Mouse (Mus musculus) limb, embryonic 10.5 days (tissue): ENCODE results near the gene Il2rb. TPM values are rescaled to one million over a fixed set of nuclear protein-coding genes. Genes with fewer than 3 reads are reported as not detected.

ENCODE experiments used
- DNase-seq: peaks from one replicate; pipeline ENCODE4 v3.0.0-alpha.2; 2017; ENCODE audit warnings: low spot score
- H3K27ac ChIP-seq: fragments of 300-500 bp; sonication (generic); 2 replicates; pipeline ENCODE4 v1.5.1; 2016; ENCODE audit warnings: mild to moderate bottlenecking
- H3K27me3 ChIP-seq: fragments of 300-500 bp; sonication (generic); 2 replicates; pipeline ENCODE4 v1.6.1; 2016; ENCODE audit warnings: low read depth, mild to moderate bottlenecking; ENCODE audit not compliant: poor library complexity, severe bottlenecking
- H3K36me3 ChIP-seq: fragments of 300-500 bp; sonication (generic); 2 replicates; pipeline ENCODE4 v1.6.1; 2016; ENCODE audit warnings: mild to moderate bottlenecking, moderate library complexity
- H3K4me1 ChIP-seq: fragments of 300-500 bp; sonication (generic); 2 replicates; pipeline ENCODE4 v1.6.1; 2016
- H3K4me3 ChIP-seq: fragments of 300-500 bp; sonication (generic); 2 replicates; pipeline ENCODE4 v1.5.1; 2016; ENCODE audit warnings: mild to moderate bottlenecking, moderate library complexity
- H3K9me3 ChIP-seq: fragments of 300-500 bp; sonication (generic); replicated peaks from 2 replicates; pipeline ENCODE4 v1.6.1; 2016; ENCODE audit warnings: mild to moderate bottlenecking
- WGBS: fragments of 180-500 bp; shearing (Covaris S2); methylation state at CpG from one replicate; pipeline ENCODE4 v1.1.7; 2016; 5-methylcytosine and 5-hydroxymethylcytosine counted together
- polyA plus RNA-seq: library from polyadenylated mRNA; unstranded; fragments of >200 nt; fragmentation: Nextera tagmentation; extraction: Ambion mirVana; gene quantifications from 2 replicates; pipeline ENCODE4 v1.2.1, GENCODE M21; 2016

Il2rb gene
- polyA plus RNA-seq, 1 experiment from 2014 or later: not detected

GRCm38 (mm10) chr15:78489248-78489647 lies 5.8 kb downstream of the Il2rb start:
- DNase-seq: no peak
- 90% methylated on average over 3 of the region's 3 CpGs for WGBS
- peaks cover 8% of the 10 kb centered on the region for H3K4me1 ChIP-seq

GRCm38 (mm10) chr15:78487066-78487465 lies 8.0 kb downstream of the Il2rb start:
- no peak overlapping the region for H3K4me3 ChIP-seq
- peaks cover 8% of the 10 kb centered on the region for H3K4me1 ChIP-seq
- H3K27me3 ChIP-seq: no peaks in the 10 kb centered on the region
- no peaks in the 10 kb centered on the region for H3K36me3 ChIP-seq
- DNase-seq: no peak
- H3K9me3 ChIP-seq: no peaks in the 10 kb centered on the region
- WGBS: 78% methylated on average over 4 of the region's 4 CpGs
- H3K27ac ChIP-seq: no peak overlapping the region

More at GRCm38 (mm10) chr15:78489248-78489647, 5.8 kb downstream of the Il2rb start:
- Histone ChIP-seq H3K36me3 (no peaks in the 10 kb centered on the region), H3K27ac (peak overlapping the region; percentile 46; the same call in 1 of the 2 replicates), H3K27me3 (no peaks in the 10 kb centered on the region), H3K4me3 (no peak overlapping the region), H3K9me3 (no peaks in the 10 kb centered on the region)

- Histone ChIP-seq H3K9me3 (no peaks in the 10 kb centered on the region), H3K36me3 (no peaks in the 10 kb centered on the region), H3K4me3 (no peak overlapping the region), H3K4me1 (peaks cover 9% of the 10 kb centered on the region), H3K27ac (no peak overlapping the region), H3K27me3 (no peaks in the 10 kb centered on the region)
- DNase-seq: no peak
- WGBS: 76% methylated on average over 1 of the region's 1 CpGs
Measured at GRCm38 (mm10) chr15:78486564-78486963, 8.5 kb downstream of the Il2rb start.

GRCm38 (mm10) chr15:78483311-78483710 lies 11.8 kb downstream of the Il2rb start:
- Histone ChIP-seq H3K36me3 (no peaks in the 10 kb centered on the region), H3K9me3 (no peaks in the 10 kb centered on the region), H3K4me1 (peaks cover 10% of the 10 kb centered on the region), H3K27ac (no peak overlapping the region), H3K4me3 (no peak overlapping the region), H3K27me3 (no peaks in the 10 kb centered on the region)
- no peak for DNase-seq
- 71% methylated on average over 4 of the region's 4 CpGs for WGBS

GRCm38 (mm10) chr15:78482518-78482917 lies 12.6 kb downstream of the Il2rb start:
- Histone ChIP-seq H3K9me3 (no peaks in the 10 kb centered on the region), H3K4me3 (no peak overlapping the region), H3K27ac (no peak overlapping the region), H3K4me1 (peaks cover 10% of the 10 kb centered on the region), H3K27me3 (no peaks in the 10 kb centered on the region), H3K36me3 (no peaks in the 10 kb centered on the region)
- 80% methylated on average over 3 of the region's 3 CpGs for WGBS
- DNase-seq: no peak

- no peak for DNase-seq
- H3K27ac ChIP-seq: no peak overlapping the region
- WGBS: 52% methylated on average over 9 of the region's 9 CpGs
Measured at GRCm38 (mm10) chr15:78481448-78482000, 13.5 kb downstream of the Il2rb start.

GRCm38 (mm10) chr15:78480991-78481390 lies 14.1 kb downstream of the Il2rb start:
- H3K27me3 ChIP-seq: no peaks in the 10 kb centered on the region
- no peak overlapping the region for H3K27ac ChIP-seq
- peaks cover 10% of the 10 kb centered on the region for H3K4me1 ChIP-seq
- no peak for DNase-seq
- 70% methylated on average over 2 of the region's 2 CpGs for WGBS
- H3K9me3 ChIP-seq: no peaks in the 10 kb centered on the region
- no peaks in the 10 kb centered on the region for H3K36me3 ChIP-seq
- no peak overlapping the region for H3K4me3 ChIP-seq

More at GRCm38 (mm10) chr15:78481448-78482000, 13.5 kb downstream of the Il2rb start:
- no peaks in the 10 kb centered on the region for H3K27me3 ChIP-seq
- peaks cover 10% of the 10 kb centered on the region for H3K4me1 ChIP-seq
- H3K36me3 ChIP-seq: no peaks in the 10 kb centered on the region
- no peaks in the 10 kb centered on the region for H3K9me3 ChIP-seq
- no peak overlapping the region for H3K4me3 ChIP-seq

- Histone ChIP-seq H3K4me1 (peaks cover 10% of the 10 kb centered on the region), H3K4me3 (no peak overlapping the region), H3K36me3 (no peaks in the 10 kb centered on the region), H3K27ac (no peak overlapping the region), H3K27me3 (no peaks in the 10 kb centered on the region), H3K9me3 (no peaks in the 10 kb centered on the region)
- no peak for DNase-seq
- 70% methylated on average over 7 of the region's 7 CpGs for WGBS
Measured at GRCm38 (mm10) chr15:78480111-78480510, 15.0 kb downstream of the Il2rb start.

GRCm38 (mm10) chr15:78479470-78479869 lies 15.6 kb downstream of the Il2rb start:
- no peak overlapping the region for H3K27ac ChIP-seq

GRCm38 (mm10) chr15:78478073-78478472 lies 17.0 kb downstream of the Il2rb start:
- Histone ChIP-seq H3K9me3 (no peaks in the 10 kb centered on the region), H3K27ac (no peak overlapping the region), H3K4me3 (no peak overlapping the region), H3K4me1 (peaks cover 10% of the 10 kb centered on the region), H3K27me3 (0 out of 2 replicates have a peak, but pooled peaks cover 4% of the 10 kb centered on the region), H3K36me3 (no peaks in the 10 kb centered on the region)
- WGBS: 95% methylated on average over 4 of the region's 4 CpGs
- no peak for DNase-seq

More at GRCm38 (mm10) chr15:78479470-78479869, 15.6 kb downstream of the Il2rb start:
- Histone ChIP-seq H3K36me3 (no peaks in the 10 kb centered on the region), H3K4me1 (peaks cover 10% of the 10 kb centered on the region), H3K9me3 (no peaks in the 10 kb centered on the region), H3K4me3 (no peak overlapping the region), H3K27me3 (no peaks in the 10 kb centered on the region)
- no peak for DNase-seq
- WGBS: 83% methylated on average over 5 of the region's 5 CpGs

- H3K4me1 ChIP-seq: peaks cover 11% of the 10 kb centered on the region
- 85% methylated on average over 1 of the region's 1 CpGs for WGBS
- H3K27me3 ChIP-seq: 0 out of 2 replicates have a peak, but pooled peaks cover 4% of the 10 kb centered on the region
Measured at GRCm38 (mm10) chr15:78476878-78477277, 18.2 kb downstream of the Il2rb start.

GRCm38 (mm10) chr15:78475604-78476031 lies 19.5 kb downstream of the Il2rb start:
- Histone ChIP-seq H3K4me1 (peaks cover 10% of the 10 kb centered on the region), H3K27me3 (0 out of 2 replicates have a peak, but pooled peaks cover 4% of the 10 kb centered on the region), H3K36me3 (no peaks in the 10 kb centered on the region), H3K9me3 (no peaks in the 10 kb centered on the region), H3K4me3 (no peak overlapping the region), H3K27ac (no peak overlapping the region)
- WGBS: 70% methylated on average over 3 of the region's 3 CpGs
- DNase-seq: no peak

More at GRCm38 (mm10) chr15:78476878-78477277, 18.2 kb downstream of the Il2rb start:
- Histone ChIP-seq H3K36me3 (no peaks in the 10 kb centered on the region), H3K9me3 (no peaks in the 10 kb centered on the region), H3K4me3 (no peak overlapping the region), H3K27ac (no peak overlapping the region)
- no peak for DNase-seq

GRCm38 (mm10) chr15:78473442-78473841 lies 21.6 kb downstream of the Il2rb start:
- H3K27ac ChIP-seq: no peak overlapping the region
- H3K4me3 ChIP-seq: no peak overlapping the region
- no peaks in the 10 kb centered on the region for H3K36me3 ChIP-seq
- 86% methylated on average over 6 of the region's 6 CpGs for WGBS
- peaks cover 14% of the 10 kb centered on the region for H3K4me1 ChIP-seq
- DNase-seq: no peak
- 0 out of 2 replicates have a peak, but pooled peaks cover 4% of the 10 kb centered on the region for H3K27me3 ChIP-seq
- H3K9me3 ChIP-seq: no peaks in the 10 kb centered on the region
